Mouse (Mus musculus) testis, adult 2 months (tissue): ENCODE results near the gene Cyb5r3. TPM values are rescaled to one million over a fixed set of nuclear protein-coding genes. Genes with fewer than 3 reads are reported as not detected.
A peak's percentile ranks its signal among the peaks of the same experiment; 100 is the strongest.

Experiments
- H3K27ac ChIP-seq: fragments of 200-500 bp; 2 replicates; pipeline ENCODE4 v1.5.1; 2012; ENCODE audit warnings: low read depth, low read length; ENCODE audit not compliant: control insufficient read depth, insufficient read depth
- H3K27me3 ChIP-seq: fragments of 200-500 bp; 2 replicates; pipeline ENCODE4 v1.6.1; 2012; ENCODE audit warnings: mild to moderate bottlenecking, low read length, moderate library complexity; ENCODE audit not compliant: control insufficient read depth, insufficient read depth
- H3K36me3 ChIP-seq: fragments of 200-500 bp; 2 replicates; pipeline ENCODE4 v1.6.1; 2012; ENCODE audit warnings: mild to moderate bottlenecking, low read length; ENCODE audit not compliant: control insufficient read depth, insufficient read depth
- H3K4me1 ChIP-seq: fragments of 200-500 bp; 2 replicates; pipeline ENCODE4 v1.6.1; 2012; ENCODE audit warnings: low read length; ENCODE audit not compliant: control insufficient read depth, insufficient read depth
- H3K4me3 ChIP-seq: fragments of 200-500 bp; 2 replicates; pipeline ENCODE4 v1.5.1; 2012; ENCODE audit warnings: low read depth, mild to moderate bottlenecking, low read length, moderate library complexity, mixed read lengths; ENCODE audit not compliant: control insufficient read depth
- CTCF ChIP-seq: fragments of 200-500 bp; IDR thresholded peaks from 2 replicates; pipeline ENCODE4 v1.5.1; 2012; ENCODE audit warnings: low read depth, mild to moderate bottlenecking, inconsistent platforms, low read length, moderate library complexity; ENCODE audit not compliant: control insufficient read depth, insufficient read depth, insufficient replicate concordance
- POLR2A ChIP-seq: fragments of 200-500 bp; IDR thresholded peaks from 2 replicates; pipeline ENCODE4 v1.6.1; 2012; ENCODE audit warnings: low read depth, mild to moderate bottlenecking, inconsistent platforms, low read length, moderate library complexity; ENCODE audit not compliant: control insufficient read depth
- polyA plus RNA-seq: library from polyadenylated mRNA; depleted of rRNA; stranded (reverse); fragments of >200 nt; gene quantifications from 2 replicates; pipeline ENCODE4 v1.2.3, GENCODE M21; 2012

Gene Cyb5r3
- polyA plus RNA-seq, 1 experiment = 64.0 TPM

DNA sequence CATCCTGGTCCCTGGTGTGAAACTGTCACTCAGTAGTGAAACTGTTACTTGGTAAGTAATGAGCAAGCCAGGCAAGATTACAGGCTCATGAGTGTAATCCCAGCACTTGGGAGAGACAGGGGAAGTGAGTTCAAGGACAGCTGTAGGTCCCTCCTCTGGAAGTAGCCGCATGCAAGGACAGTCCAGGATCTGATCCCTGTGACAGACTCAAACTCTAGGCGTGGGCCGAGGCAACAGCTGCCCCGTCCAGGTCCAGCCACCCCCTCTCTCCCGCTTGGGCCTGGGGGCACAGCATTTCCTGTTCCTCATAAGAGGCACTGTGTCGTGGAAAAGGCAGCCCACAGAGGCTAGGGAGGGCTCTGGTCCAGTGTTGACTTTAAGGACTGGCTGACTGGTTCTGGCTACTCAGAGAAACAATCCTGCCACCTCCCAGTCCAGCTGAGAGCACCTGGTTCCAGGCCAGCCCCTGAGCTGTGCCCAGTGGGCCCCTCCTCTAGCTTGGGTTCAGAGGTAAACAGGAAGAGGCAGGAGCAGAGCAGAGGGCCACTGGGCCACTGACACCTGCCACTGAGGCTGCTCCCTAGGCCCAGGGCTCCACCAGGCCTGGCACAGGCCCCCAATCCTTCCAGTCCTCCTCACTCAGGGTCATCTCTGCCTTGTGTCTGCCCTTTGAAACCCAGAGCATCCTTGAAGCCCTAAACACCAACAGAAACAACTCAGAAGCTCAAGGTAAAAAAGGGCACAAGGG is 16.5 kb downstream of the Cyb5r3 start:
- H3K4me1 ChIP-seq = no peaks in the 10 kb centered on the region; the same call in 1 of the 2 replicates
- no peaks in the 10 kb centered on the region for H3K27me3 ChIP-seq
- H3K27ac ChIP-seq = peak overlapping the region; percentile 16; the same call in 1 of the 2 replicates
- no peak for TF ChIP-seq CTCF
- no peak for TF ChIP-seq POLR2A
- H3K4me3 ChIP-seq = no peak overlapping the region
- no peaks in the 10 kb centered on the region for H3K36me3 ChIP-seq

- TF ChIP-seq CTCF = no peak
- no peak for TF ChIP-seq POLR2A
- Histone ChIP-seq H3K4me3 (no peak overlapping the region), H3K27ac (no peak overlapping the region), H3K4me1 (peaks cover 3% of the 10 kb centered on the region), H3K36me3 (no peaks in the 10 kb centered on the region), H3K27me3 (no peaks in the 10 kb centered on the region)
Observed at GRCm38 (mm10) chr15:83154309-83154708, 18.1 kb downstream of the Cyb5r3 start.

DNA sequence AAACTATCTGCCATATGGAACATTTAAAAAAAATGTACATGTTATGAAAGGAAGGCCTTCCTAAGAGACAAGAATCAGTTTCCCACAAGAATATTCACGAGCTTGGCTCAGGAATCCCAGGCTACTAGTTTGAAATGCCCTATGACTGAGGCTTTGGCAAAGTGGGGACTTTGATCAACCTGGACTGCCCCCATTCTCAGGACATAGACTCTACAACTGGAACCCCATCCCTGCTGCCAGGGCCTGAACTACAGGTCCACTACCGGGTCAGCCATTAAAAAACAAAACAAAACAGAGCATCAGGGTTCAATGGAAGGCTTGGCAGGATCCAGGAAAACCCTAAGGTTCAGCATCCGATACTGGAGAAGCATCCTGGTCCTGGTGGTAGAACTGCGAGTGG is 21.7 kb downstream of the Cyb5r3 start:
- H3K36me3 ChIP-seq = no peaks in the 10 kb centered on the region
- H3K4me3 ChIP-seq = no peak overlapping the region
- TF ChIP-seq POLR2A = no peak
- no peak for TF ChIP-seq CTCF
- no peaks in the 10 kb centered on the region for H3K27me3 ChIP-seq
- peaks cover 8% of the 10 kb centered on the region for H3K4me1 ChIP-seq
- no peak overlapping the region for H3K27ac ChIP-seq

- no peaks in the 10 kb centered on the region for H3K27me3 ChIP-seq
- no peaks in the 10 kb centered on the region for H3K36me3 ChIP-seq
- H3K4me3 ChIP-seq = peak overlapping the region; percentile 60; the same call in 1 of the 2 replicates
- TF ChIP-seq POLR2A = no peak
- no peak for TF ChIP-seq CTCF
- peaks cover 8% of the 10 kb centered on the region for H3K4me1 ChIP-seq
- peak overlapping the region; percentile 96 for H3K27ac ChIP-seq
Observed at GRCm38 (mm10) chr15:83150073-83150442, 22.3 kb downstream of the Cyb5r3 start.

GRCm38 (mm10) chr15:83149196-83150072 is 23.0 kb downstream of the Cyb5r3 start, which contains the start of gene Poldip3:
Gene Poldip3 (minus strand): TSS chr15:83149384.
- no peaks in the 10 kb centered on the region for H3K36me3 ChIP-seq
- peak within 1 kb of the TSS; percentile 97 for H3K4me3 ChIP-seq
- H3K4me1 ChIP-seq = peaks cover 8% of the 10 kb centered on the region
- TF ChIP-seq CTCF (no peak), POLR2A (peak; percentile 93)
- H3K27me3 ChIP-seq = no peaks in the 10 kb centered on the region
- H3K27ac ChIP-seq = peak within 1 kb of the TSS; percentile 96

GRCm38 (mm10) chr15:83148801-83149195 is 23.6 kb downstream of the Cyb5r3 start:
- TF ChIP-seq POLR2A = no peak
- no peak for TF ChIP-seq CTCF
- H3K4me1 ChIP-seq = peaks cover 8% of the 10 kb centered on the region
- H3K4me3 ChIP-seq = peak overlapping the region; percentile 97
- H3K27ac ChIP-seq = peak overlapping the region; percentile 96
- no peaks in the 10 kb centered on the region for H3K27me3 ChIP-seq
- no peaks in the 10 kb centered on the region for H3K36me3 ChIP-seq

GRCm38 (mm10) chr15:83148395-83148794 is 24.0 kb downstream of the Cyb5r3 start:
- TF ChIP-seq POLR2A = no peak
- no peak for TF ChIP-seq CTCF
- Histone ChIP-seq H3K4me3 (peak overlapping the region; percentile 97), H3K27ac (peak overlapping the region; percentile 96), H3K27me3 (no peaks in the 10 kb centered on the region), H3K36me3 (no peaks in the 10 kb centered on the region), H3K4me1 (peaks cover 8% of the 10 kb centered on the region)
